Mouse (Mus musculus) neural tube, embryonic 14.5 days (tissue): ENCODE measurements at regions not wholly inside any gene's neighbourhood (a gene's known extent, or its start where the extent isn't known, plus 50 kb on each side); places are given as distances from the start of the nearest gene placed in this dataset.

ENCODE experiments used
- ATAC-seq: fragments of 200-750 bp; cut with Nextera tagmentation; 2 replicates; pipeline ENCODE4 v1.8.0; 2017; ENCODE audit warnings: low read depth, mild to moderate bottlenecking, moderate TSS enrichment, moderate library complexity
- H3K27ac ChIP-seq: fragments of 300-500 bp; sonication (generic); 2 replicates; pipeline ENCODE4 v1.5.1; 2014; ENCODE audit warnings: low read depth, mild to moderate bottlenecking, control low read depth, low read length, moderate library complexity, mixed read lengths
- H3K27me3 ChIP-seq: fragments of 300-500 bp; sonication (generic); 2 replicates; pipeline ENCODE4 v1.6.1; 2014; ENCODE audit warnings: low read length; ENCODE audit not compliant: control insufficient read depth, insufficient read depth
- H3K36me3 ChIP-seq: fragments of 300-500 bp; sonication (generic); 2 replicates; pipeline ENCODE4 v1.6.1; 2014; ENCODE audit warnings: low read length, mixed read lengths; ENCODE audit not compliant: control insufficient read depth, insufficient read depth
- H3K4me1 ChIP-seq: fragments of 300-500 bp; sonication (generic); 2 replicates; pipeline ENCODE4 v1.6.1; 2014; ENCODE audit warnings: low read length; ENCODE audit not compliant: control insufficient read depth, insufficient read depth
- H3K4me2 ChIP-seq: fragments of 300-500 bp; sonication (generic); 2 replicates; pipeline ENCODE4 v1.6.1; 2014; ENCODE audit warnings: mild to moderate bottlenecking, low read depth, low read length, control low read depth
- H3K4me3 ChIP-seq: fragments of 300-500 bp; sonication (generic); 2 replicates; pipeline ENCODE4 v1.5.1; 2014; ENCODE audit warnings: low read depth, low read length, control low read depth, mixed read lengths
- H3K9ac ChIP-seq: fragments of 300-500 bp; sonication (generic); replicated peaks from 2 replicates; pipeline ENCODE4 v1.6.1; 2014; ENCODE audit warnings: low read depth, mild to moderate bottlenecking, control low read depth, low read length, mixed read lengths
- H3K9me3 ChIP-seq: fragments of 300-500 bp; sonication (generic); 2 replicates; pipeline ENCODE4 v1.6.1; 2016; ENCODE audit warnings: low read length; ENCODE audit not compliant: control insufficient read depth
- WGBS: fragments of 180-500 bp; shearing (Covaris S2); extraction: QIAGEN DNeasy Blood & Tissue Kit; methylation state at CpG from one replicate; pipeline ENCODE4 v1.1.7; 2014; 5-methylcytosine and 5-hydroxymethylcytosine counted together

GRCm38 (mm10) chr3:60395299-60395698 lies 77.3 kb upstream of the Mbnl1 start:
- Histone ChIP-seq H3K4me1 (no peaks in the 10 kb centered on the region), H3K4me3 (no peak overlapping the region), H3K4me2 (no peak overlapping the region), H3K9me3 (no peaks in the 10 kb centered on the region), H3K9ac (no peak overlapping the region), H3K36me3 (no peaks in the 10 kb centered on the region), H3K27me3 (no peaks in the 10 kb centered on the region), H3K27ac (no peak overlapping the region)
- ATAC-seq = no peak
- 80% methylated on average over 4 of the region's 4 CpGs for WGBS

GRCm38 (mm10) chr3:60396971-60397370 lies 75.7 kb upstream of the Mbnl1 start:
- Histone ChIP-seq H3K9ac (no peak overlapping the region), H3K27me3 (no peaks in the 10 kb centered on the region), H3K27ac (no peak overlapping the region), H3K36me3 (no peaks in the 10 kb centered on the region), H3K4me2 (no peak overlapping the region), H3K9me3 (no peaks in the 10 kb centered on the region), H3K4me1 (no peaks in the 10 kb centered on the region), H3K4me3 (no peak overlapping the region)
- WGBS = 84% methylated on average over 3 of the region's 3 CpGs
- no peak for ATAC-seq

DNA sequence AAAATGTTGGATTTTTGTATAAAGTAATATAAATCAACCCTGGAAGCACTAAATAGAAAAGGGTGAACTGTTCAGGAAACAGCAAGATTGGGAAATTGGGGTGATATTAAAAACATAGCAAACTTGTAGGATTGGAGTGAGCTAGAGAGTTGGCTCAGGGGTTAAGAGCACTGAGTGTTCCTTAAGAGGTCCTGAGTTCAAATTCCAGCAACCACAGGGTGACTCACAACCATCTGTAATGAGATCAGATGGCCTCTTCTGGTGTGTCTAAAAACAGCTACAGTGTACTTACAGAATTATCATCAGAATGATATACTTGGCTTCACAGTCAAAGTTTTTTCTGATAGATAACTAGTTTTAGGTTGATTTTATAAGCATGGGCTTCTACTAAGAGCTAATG lies 73.8 kb upstream of the Mbnl1 start:
- Histone ChIP-seq H3K9ac (no peak overlapping the region), H3K9me3 (no peaks in the 10 kb centered on the region), H3K4me3 (no peak overlapping the region), H3K27me3 (no peaks in the 10 kb centered on the region), H3K27ac (no peak overlapping the region), H3K4me1 (no peaks in the 10 kb centered on the region), H3K36me3 (no peaks in the 10 kb centered on the region), H3K4me2 (no peak overlapping the region)
- no peak for ATAC-seq

DNA sequence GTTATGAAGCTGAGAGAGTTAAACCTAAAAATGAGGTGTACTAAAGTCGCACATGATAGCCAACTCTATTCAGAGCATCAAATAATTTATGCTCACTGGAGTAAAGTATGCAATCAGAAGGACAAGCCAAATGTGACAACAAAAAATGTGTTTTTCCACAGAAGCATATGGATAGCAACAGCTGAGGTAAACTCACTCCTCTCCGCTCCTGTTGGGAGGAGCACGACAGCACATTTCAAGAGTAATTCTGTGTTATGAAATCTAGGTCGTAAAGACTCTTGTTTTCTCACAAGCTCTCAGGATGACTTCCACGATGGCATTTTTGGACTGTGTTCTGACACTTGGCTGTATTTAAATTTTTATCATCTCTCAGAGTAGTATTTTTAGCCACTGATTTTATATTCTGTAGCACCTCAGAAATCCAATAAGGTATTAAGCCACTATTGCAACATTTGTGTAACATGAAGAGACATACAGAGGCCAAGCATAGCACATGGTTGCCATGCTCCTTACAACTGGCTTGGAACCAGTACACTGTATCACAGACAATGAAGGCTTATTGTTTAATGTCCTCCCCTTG lies 70.3 kb upstream of the Mbnl1 start:
- H3K36me3 ChIP-seq = no peaks in the 10 kb centered on the region
- H3K4me3 ChIP-seq = no peak overlapping the region
- no peaks in the 10 kb centered on the region for H3K27me3 ChIP-seq
- no peaks in the 10 kb centered on the region for H3K4me1 ChIP-seq
- H3K9ac ChIP-seq = no peak overlapping the region
- no peak overlapping the region for H3K4me2 ChIP-seq
- ATAC-seq = no peak
- H3K27ac ChIP-seq = no peak overlapping the region
- 87% methylated on average over 5 of the region's 5 CpGs for WGBS
- no peaks in the 10 kb centered on the region for H3K9me3 ChIP-seq

DNA sequence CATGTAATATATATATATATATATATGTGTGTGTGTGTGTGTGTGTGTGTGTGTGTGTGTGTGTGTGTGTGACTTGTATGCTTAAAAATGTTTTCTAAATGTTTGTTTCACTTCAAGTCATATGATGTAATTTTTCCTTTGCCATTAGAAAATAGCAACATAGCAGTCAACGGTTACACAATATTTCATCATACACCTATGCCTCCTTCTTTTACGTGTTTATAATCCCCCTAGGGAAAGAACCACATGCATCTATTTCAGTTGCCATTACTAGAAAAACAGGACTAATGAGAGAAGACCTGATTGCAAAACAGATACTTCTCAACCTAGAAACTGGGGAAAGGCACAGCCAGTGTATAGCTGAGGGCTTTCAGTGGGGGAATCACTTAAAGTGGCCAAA lies 65.2 kb upstream of the Mbnl1 start:
- H3K4me1 ChIP-seq = no peaks in the 10 kb centered on the region
- no peaks in the 10 kb centered on the region for H3K27me3 ChIP-seq
- H3K36me3 ChIP-seq = no peaks in the 10 kb centered on the region
- no peak overlapping the region for H3K9ac ChIP-seq
- H3K9me3 ChIP-seq = no peaks in the 10 kb centered on the region
- WGBS = 87% methylated on average over 2 of the region's 2 CpGs
- H3K27ac ChIP-seq = no peak overlapping the region
- ATAC-seq = no peak
- no peak overlapping the region for H3K4me3 ChIP-seq
- H3K4me2 ChIP-seq = no peak overlapping the region

DNA sequence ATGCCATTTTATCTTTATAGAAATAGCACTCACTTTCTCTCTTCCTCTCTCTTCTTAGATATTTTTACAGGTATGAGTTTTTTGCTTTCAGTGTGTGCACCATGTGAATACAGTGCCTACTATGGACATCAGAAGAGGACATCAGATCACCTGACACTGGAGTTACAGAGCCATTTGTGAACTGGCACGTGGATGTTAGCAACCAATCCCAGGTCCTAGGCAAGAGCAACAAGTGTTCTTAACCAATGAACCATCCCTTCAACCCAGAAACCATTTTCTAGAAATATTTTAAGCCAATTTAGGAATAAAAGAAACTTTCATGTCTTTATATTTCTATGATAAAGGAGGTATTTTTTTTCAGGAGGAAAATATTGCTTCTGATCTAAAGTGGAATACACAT lies 64.7 kb upstream of the Mbnl1 start:
- 72% methylated on average over 1 of the region's 1 CpGs for WGBS
- H3K4me3 ChIP-seq = no peak overlapping the region
- no peak overlapping the region for H3K9ac ChIP-seq
- no peaks in the 10 kb centered on the region for H3K36me3 ChIP-seq
- no peak overlapping the region for H3K4me2 ChIP-seq
- H3K27me3 ChIP-seq = no peaks in the 10 kb centered on the region
- no peak overlapping the region for H3K27ac ChIP-seq
- no peaks in the 10 kb centered on the region for H3K9me3 ChIP-seq
- no peak for ATAC-seq
- no peaks in the 10 kb centered on the region for H3K4me1 ChIP-seq

DNA sequence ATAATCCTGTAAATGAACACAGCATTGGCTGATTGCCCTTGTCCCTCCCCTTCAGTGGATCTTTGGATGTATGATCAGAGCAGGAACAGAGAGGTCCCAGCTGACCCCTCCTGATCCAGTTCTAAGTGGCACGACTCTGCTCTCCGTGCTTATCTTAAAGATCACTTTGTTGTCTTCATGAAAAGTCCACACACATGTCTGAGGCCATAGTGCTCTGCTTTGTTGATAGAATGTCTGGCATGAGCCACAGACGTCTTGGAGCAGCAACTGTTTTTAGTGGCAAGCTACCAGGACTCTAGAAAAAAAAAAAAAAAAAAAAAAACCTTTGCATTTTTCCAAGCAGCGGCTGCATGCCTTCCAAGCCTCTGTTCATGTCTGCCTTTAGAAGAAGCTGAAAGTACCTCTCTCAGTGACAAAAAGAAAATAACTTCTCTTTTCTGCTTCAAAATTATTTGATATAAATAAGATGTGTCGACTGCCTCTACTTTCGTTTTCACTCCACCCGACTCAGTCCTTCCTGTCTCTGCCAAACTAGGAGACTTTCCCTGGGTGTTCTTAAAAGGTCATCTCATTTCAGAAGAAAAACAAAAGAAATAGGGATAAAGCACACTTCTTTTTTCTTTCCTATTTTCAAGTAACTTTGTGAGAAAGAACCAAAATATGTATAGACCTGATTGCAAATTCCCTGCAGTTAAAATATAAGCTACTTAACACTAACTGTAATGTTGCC lies 63.9 kb upstream of the Mbnl1 start:
- no peak for ATAC-seq
- no peaks in the 10 kb centered on the region for H3K4me1 ChIP-seq
- no peaks in the 10 kb centered on the region for H3K36me3 ChIP-seq
- no peak overlapping the region for H3K9ac ChIP-seq
- WGBS = 56% methylated on average over 7 of the region's 7 CpGs
- H3K4me2 ChIP-seq = no peak overlapping the region; the same call in 1 of the 2 replicates
- H3K9me3 ChIP-seq = no peaks in the 10 kb centered on the region
- H3K27me3 ChIP-seq = no peaks in the 10 kb centered on the region
- H3K4me3 ChIP-seq = no peak overlapping the region
- H3K27ac ChIP-seq = no peak overlapping the region

DNA sequence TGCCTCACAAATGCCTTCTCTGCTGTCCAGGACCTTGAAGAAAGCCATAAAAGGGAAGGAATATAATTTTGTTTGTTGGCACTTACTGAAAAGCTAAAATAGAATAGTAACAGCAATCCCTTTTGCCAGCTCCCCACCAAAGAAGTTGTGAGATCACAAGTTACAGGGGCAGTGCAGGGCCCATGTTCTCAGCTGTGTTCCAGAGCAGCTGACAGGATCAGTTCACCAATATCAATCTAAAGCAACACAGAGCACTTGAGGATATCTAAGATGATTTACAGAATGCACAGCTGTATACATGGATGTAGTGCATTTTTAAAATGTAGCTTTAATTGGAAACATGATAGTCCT lies 63.4 kb upstream of the Mbnl1 start:
- Histone ChIP-seq H3K27ac (no peak overlapping the region), H3K4me3 (no peak overlapping the region), H3K4me2 (no peak overlapping the region), H3K9ac (no peak overlapping the region), H3K27me3 (no peaks in the 10 kb centered on the region), H3K36me3 (no peaks in the 10 kb centered on the region), H3K4me1 (no peaks in the 10 kb centered on the region), H3K9me3 (no peaks in the 10 kb centered on the region)
- ATAC-seq = no peak

- Histone ChIP-seq H3K4me2 (no peak overlapping the region), H3K4me1 (no peaks in the 10 kb centered on the region), H3K27ac (no peak overlapping the region), H3K4me3 (no peak overlapping the region), H3K9me3 (no peaks in the 10 kb centered on the region), H3K36me3 (no peaks in the 10 kb centered on the region), H3K27me3 (no peaks in the 10 kb centered on the region), H3K9ac (no peak overlapping the region)
- 74% methylated on average over 1 of the region's 1 CpGs for WGBS
- no peak for ATAC-seq
These were observed 60.9 kb upstream of the Mbnl1 start for GRCm38 (mm10) chr3:60411746-60412145.
